Mouse (Mus musculus) liver, adult 2 months (tissue): ENCODE data around the gene Trim67. TPM values are rescaled to one million over a fixed set of nuclear protein-coding genes. Genes with fewer than 3 reads are reported as not detected.

ENCODE experiments used
- DNase-seq: peaks from one replicate; pipeline ENCODE4 v3.0.0-alpha.2; 2011; ENCODE audit warnings: low read depth, low spot score; ENCODE audit errors: extremely low read depth
- H3K27ac ChIP-seq: fragments of 200-500 bp; replicated peaks from 2 replicates; pipeline ENCODE4 v1.5.1; 2012; ENCODE audit warnings: low read depth, mild to moderate bottlenecking, control low read depth, inconsistent platforms, low read length; ENCODE audit not compliant: insufficient read depth
- H3K27me3 ChIP-seq: fragments of 200-500 bp; 2 replicates; pipeline ENCODE4 v1.6.1; 2012; ENCODE audit warnings: mild to moderate bottlenecking, moderate library complexity, low read length, inconsistent platforms; ENCODE audit not compliant: control insufficient read depth, insufficient read depth
- H3K36me3 ChIP-seq: fragments of 200-500 bp; 2 replicates; pipeline ENCODE4 v1.6.1; 2012; ENCODE audit warnings: low read length, inconsistent platforms; ENCODE audit not compliant: control insufficient read depth, insufficient read depth
- H3K4me1 ChIP-seq: fragments of 200-500 bp; 2 replicates; pipeline ENCODE4 v1.6.1; 2011; ENCODE audit warnings: low read length; ENCODE audit not compliant: control insufficient read depth, insufficient read depth
- H3K4me3 ChIP-seq: fragments of 200-500 bp; 2 replicates; pipeline ENCODE4 v1.5.1; 2011; ENCODE audit warnings: low read depth, mild to moderate bottlenecking, control low read depth, low read length, moderate library complexity; ENCODE audit not compliant: insufficient read depth
- H3K79me2 ChIP-seq: fragments of 200-500 bp; 2 replicates; pipeline ENCODE4 v1.6.1; 2012; ENCODE audit warnings: inconsistent platforms, mild to moderate bottlenecking, low read length, moderate library complexity; ENCODE audit not compliant: control insufficient read depth, insufficient read depth
- H3K9ac ChIP-seq: fragments of 200-500 bp; 2 replicates; pipeline ENCODE4 v1.6.1; 2012; ENCODE audit warnings: low read depth, mild to moderate bottlenecking, control low read depth, inconsistent platforms, low read length
- CTCF ChIP-seq: fragments of 200-500 bp; IDR thresholded peaks from 2 replicates; pipeline ENCODE4 v1.5.1; 2011; ENCODE audit warnings: low read depth, low read length, control low read depth
- POLR2A ChIP-seq: fragments of 200-500 bp; IDR thresholded peaks from 2 replicates; pipeline ENCODE4 v1.6.1; 2011; ENCODE audit warnings: low read length, control low read depth; ENCODE audit not compliant: insufficient read depth; ENCODE audit errors: extremely low read depth
- WGBS: fragments of 180-500 bp; shearing (Covaris S2); methylation state at CpG from one replicate; pipeline ENCODE4 v1.1.7; 2018; 5-methylcytosine and 5-hydroxymethylcytosine counted together
- polyA plus RNA-seq: library from polyadenylated mRNA; depleted of rRNA; stranded (reverse); fragments of >200 nt; gene quantifications from 2 replicates; pipeline ENCODE4 v1.2.3, GENCODE M21; 2012
- total RNA-seq: library from RNA; depleted of rRNA; stranded (reverse); fragments of >200 nt; gene quantifications from 2 replicates; pipeline ENCODE4 v1.2.3, GENCODE M21; 2014

The Trim67 gene
- total and polyA plus RNA-seq, 2 experiments = not detected

DNA sequence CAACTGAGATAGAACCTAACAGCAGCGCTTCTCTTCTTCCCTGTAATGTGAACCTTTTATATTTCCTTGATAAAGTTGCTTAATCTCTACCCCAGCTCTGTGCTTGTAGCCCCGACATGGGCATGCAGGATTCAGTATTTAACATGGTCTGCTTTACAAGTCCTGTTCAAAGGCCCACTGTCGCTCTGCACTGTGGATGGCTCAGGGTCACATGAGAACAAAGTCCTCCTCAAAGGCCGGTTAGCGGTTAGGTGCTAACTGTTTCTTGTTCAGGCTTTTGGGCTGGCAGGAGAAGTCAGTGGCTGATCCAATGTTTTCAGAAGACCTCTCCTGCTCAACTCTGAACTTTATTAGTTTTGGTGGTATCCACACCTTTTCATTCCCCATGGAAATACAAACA lies 52.7 kb downstream of the Trim67 start:
- no peak overlapping the region for H3K4me3 ChIP-seq
- peaks cover 21% of the 10 kb centered on the region for H3K4me1 ChIP-seq
- H3K27me3 ChIP-seq = no peaks in the 10 kb centered on the region
- H3K27ac ChIP-seq = peak overlapping the region; percentile 18
- H3K36me3 ChIP-seq = peaks cover 2% of the 10 kb centered on the region; the same call in 1 of the 2 replicates
- TF ChIP-seq POLR2A (no peak), CTCF (no peak)
- no peak overlapping the region for H3K9ac ChIP-seq
- 0 out of 2 replicates have a peak, but pooled peaks cover 4% of the 10 kb centered on the region for H3K79me2 ChIP-seq
- DNase-seq = peak; percentile 88
- WGBS = 26% methylated on average over 5 of the region's 5 CpGs

GRCm38 (mm10) chr8:124853511-124853910 lies 60.6 kb downstream of the Trim67 start:
- DNase-seq = peak; percentile 86
- TF ChIP-seq POLR2A = no peak
- TF ChIP-seq CTCF = no peak
- Histone ChIP-seq H3K79me2 (peaks cover 6% of the 10 kb centered on the region; the same call in 1 of the 2 replicates), H3K4me1 (peaks cover 3% of the 10 kb centered on the region; the same call in 1 of the 2 replicates), H3K4me3 (no peak overlapping the region), H3K9ac (no peak overlapping the region), H3K27ac (no peak overlapping the region), H3K27me3 (no peaks in the 10 kb centered on the region), H3K36me3 (peaks cover 13% of the 10 kb centered on the region)
- WGBS = 24% methylated on average over 1 of the region's 1 CpGs

DNA sequence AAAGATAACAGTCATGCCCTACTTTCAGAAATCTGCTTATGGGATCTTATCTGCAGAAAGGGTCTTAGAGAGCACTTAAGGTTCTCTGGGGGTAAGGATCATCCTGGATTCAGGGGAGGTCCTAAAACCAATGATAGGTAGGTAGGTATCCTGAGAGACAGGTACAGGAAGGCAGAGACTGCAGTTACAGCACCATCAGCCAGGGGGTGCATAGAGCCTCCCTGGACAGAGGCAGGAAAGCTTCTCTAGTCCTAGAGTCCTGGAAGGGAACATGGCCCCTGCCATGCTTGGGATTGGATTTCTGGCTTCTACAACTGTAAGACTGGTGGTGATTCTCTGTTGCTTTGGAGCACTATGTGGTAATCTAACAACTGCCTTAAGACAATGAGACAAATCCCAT lies 66.6 kb downstream of the Trim67 start:
- no peak for DNase-seq
- Histone ChIP-seq H3K36me3 (peaks cover 25% of the 10 kb centered on the region), H3K79me2 (peaks cover 20% of the 10 kb centered on the region; the same call in 1 of the 2 replicates), H3K4me1 (peaks cover 6% of the 10 kb centered on the region), H3K27me3 (no peaks in the 10 kb centered on the region), H3K9ac (no peak overlapping the region), H3K4me3 (no peak overlapping the region), H3K27ac (no peak overlapping the region)
- TF ChIP-seq POLR2A (no peak), CTCF (peak; percentile 67)

GRCm38 (mm10) chr8:124860188-124860587 lies 67.3 kb downstream of the Trim67 start:
- Histone ChIP-seq H3K27ac (no peak overlapping the region), H3K36me3 (peaks cover 25% of the 10 kb centered on the region), H3K4me3 (no peak overlapping the region), H3K27me3 (no peaks in the 10 kb centered on the region), H3K9ac (no peak overlapping the region), H3K4me1 (peaks cover 6% of the 10 kb centered on the region), H3K79me2 (peaks cover 24% of the 10 kb centered on the region; the same call in 1 of the 2 replicates)
- 88% methylated on average over 3 of the region's 3 CpGs for WGBS
- DNase-seq = no peak
- TF ChIP-seq POLR2A (no peak), CTCF (no peak)

GRCm38 (mm10) chr8:124862321-124863162 lies 69.7 kb downstream of the Trim67 start, which contains the start of the genes Gnpat and 2810004N23Rik:
Gene Gnpat, plus strand, starts transcription at chr8:124863033.
Gene 2810004N23Rik, minus strand, starts transcription at chr8:124863120.
- TF ChIP-seq CTCF = no peak
- TF ChIP-seq POLR2A = peak; percentile 88
- WGBS = under 1% methylated on average over 55 of the region's 55 CpGs
- H3K36me3 ChIP-seq = peaks cover 21% of the 10 kb centered on the region
- peak; percentile 72 for DNase-seq
- peak within 1 kb of the TSS; percentile 85 for H3K27ac ChIP-seq
- H3K79me2 ChIP-seq = peaks cover 40% of the 10 kb centered on the region; the same call in 1 of the 2 replicates
- H3K9ac ChIP-seq = peak within 1 kb of the TSS; percentile 96
- peaks cover 6% of the 10 kb centered on the region for H3K4me1 ChIP-seq
- H3K27me3 ChIP-seq = no peaks in the 10 kb centered on the region
- H3K4me3 ChIP-seq = peak within 1 kb of the TSS; percentile 94

DNA sequence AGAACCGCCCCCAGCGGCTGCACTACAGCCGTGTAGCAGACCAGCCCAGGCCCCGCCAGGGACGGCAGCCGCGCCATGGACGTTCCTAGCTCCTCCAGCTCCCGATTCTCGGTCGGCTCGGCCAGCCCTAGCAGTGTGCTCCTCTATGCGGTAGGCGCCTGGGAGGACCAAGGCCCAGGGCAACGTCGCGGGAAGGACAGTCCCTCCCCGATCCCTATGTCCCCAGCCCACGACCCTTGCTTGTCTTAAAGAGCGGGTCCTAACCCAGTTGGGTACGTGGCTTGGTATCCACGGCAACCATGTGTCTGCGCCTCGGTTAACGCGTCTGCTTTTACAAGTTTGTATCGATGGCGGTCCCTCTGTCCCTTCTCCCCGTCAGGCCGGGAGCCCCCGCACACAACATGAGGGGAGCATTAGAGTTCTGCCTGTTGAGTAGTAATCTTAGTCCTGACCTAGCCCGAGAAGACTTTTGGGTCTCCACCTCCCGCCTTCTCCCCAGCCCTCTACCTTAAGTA lies 70.3 kb downstream of the Trim67 start:
- under 1% methylated on average over 33 of the region's 33 CpGs for WGBS
- no peak for DNase-seq
- Histone ChIP-seq H3K9ac (peak overlapping the region; percentile 96), H3K4me1 (peaks cover 6% of the 10 kb centered on the region), H3K27me3 (no peaks in the 10 kb centered on the region), H3K27ac (peak overlapping the region; percentile 82), H3K79me2 (peaks cover 41% of the 10 kb centered on the region), H3K4me3 (peak overlapping the region; percentile 94), H3K36me3 (peaks cover 15% of the 10 kb centered on the region)
- TF ChIP-seq POLR2A (no peak), CTCF (no peak)
